Mouse (Mus musculus) lung, adult 2 months (tissue): ENCODE data around the gene Itga3. TPM values are rescaled to one million over a fixed set of nuclear protein-coding genes. Genes with fewer than 3 reads are reported as not detected.
"Not testable (repeated sequence)": the region's sequence is repeated elsewhere in the genome, so short reads cannot be mapped to it uniquely, and the experiment has no call there.

Experiments
- DNase-seq: peaks from one replicate; pipeline ENCODE4 v3.0.0; 2022
- H3K4me1 ChIP-seq: fragments of 200-500 bp; 2 replicates; pipeline ENCODE4 v1.6.1; 2011; ENCODE audit warnings: low read length; ENCODE audit not compliant: control insufficient read depth, insufficient read depth
- H3K4me3 ChIP-seq: fragments of 200-500 bp; replicated peaks from 2 replicates; pipeline ENCODE3; 2011; ENCODE audit warnings: low read depth, mild to moderate bottlenecking, control low read depth, low read length; ENCODE audit errors: extremely low read depth
- CTCF ChIP-seq: fragments of 200-500 bp; IDR thresholded peaks from 2 replicates; pipeline ENCODE4 v1.5.1; 2011; ENCODE audit warnings: mild to moderate bottlenecking, low read length, control low read depth; ENCODE audit not compliant: insufficient read depth
- POLR2A ChIP-seq: fragments of 200-500 bp; IDR thresholded peaks from 2 replicates; pipeline ENCODE4 v1.6.1; 2011; ENCODE audit warnings: low read depth, mild to moderate bottlenecking, control low read depth, low read length, borderline replicate concordance; ENCODE audit errors: extremely low read depth
- WGBS: fragments of 180-500 bp; shearing (Covaris S2); methylation state at CpG from one replicate; pipeline ENCODE4 v1.1.7; 2018; 5-methylcytosine and 5-hydroxymethylcytosine counted together
- polyA plus RNA-seq: library from polyadenylated mRNA; depleted of rRNA; stranded (reverse); fragments of >200 nt; gene quantifications from 2 replicates; pipeline ENCODE4 v1.2.3, GENCODE M21; 2012

Gene Itga3
- polyA plus RNA-seq, 1 experiment: 181 TPM

DNA sequence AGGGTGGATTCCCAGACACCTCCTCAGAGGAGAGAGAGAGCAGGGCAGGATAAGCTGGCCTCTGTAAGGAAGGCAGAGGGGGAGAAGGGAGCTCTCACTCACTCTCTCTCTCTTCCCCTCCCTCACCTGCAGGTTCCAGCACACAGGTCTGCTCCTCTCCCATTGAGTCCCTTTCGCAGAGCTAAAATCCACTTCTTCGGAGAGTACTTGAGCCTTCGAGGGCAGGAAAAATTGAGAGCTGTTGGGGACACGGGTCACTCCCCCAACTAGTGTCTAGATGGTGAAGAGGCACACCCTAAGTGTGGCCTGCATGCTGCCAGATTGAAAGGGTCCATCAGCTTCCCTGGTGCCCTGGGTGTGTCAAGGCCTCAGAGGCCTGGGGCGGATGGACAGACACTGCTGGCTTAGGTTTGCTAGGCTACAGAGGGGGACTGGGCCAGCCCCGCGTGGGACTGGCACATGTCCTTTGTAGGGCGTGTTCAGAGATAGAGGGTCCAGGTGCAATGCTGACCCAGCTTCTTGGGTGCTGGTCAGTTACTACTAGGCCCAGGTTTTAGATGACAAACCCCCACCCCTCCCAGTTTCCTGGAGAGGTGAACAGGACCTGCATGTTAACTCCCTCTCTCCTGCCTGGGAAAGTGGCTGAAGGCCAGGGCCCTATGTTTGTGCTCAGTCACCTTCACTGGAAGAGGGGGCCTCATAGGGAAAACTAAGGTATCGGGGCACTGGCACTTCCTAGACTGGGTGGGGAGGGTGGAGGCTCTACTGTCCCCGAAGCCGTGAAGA lies 51.2 kb downstream of the Itga3 start:
- H3K4me3 ChIP-seq: no peak overlapping the region
- no peak for DNase-seq
- WGBS: 68% methylated on average over 11 of the region's 11 CpGs
- TF ChIP-seq POLR2A (no peak), CTCF (no peak)
- H3K4me1 ChIP-seq: peaks cover 8% of the 10 kb centered on the region

GRCm38 (mm10) chr11:95024439-95025184 lies 52.0 kb downstream of the Itga3 start:
- no peak for TF ChIP-seq POLR2A
- no peak for TF ChIP-seq CTCF
- peaks cover 8% of the 10 kb centered on the region for H3K4me1 ChIP-seq
- DNase-seq: no peak
- WGBS: 59% methylated on average over 29 of the region's 29 CpGs
- H3K4me3 ChIP-seq: no peak overlapping the region

DNA sequence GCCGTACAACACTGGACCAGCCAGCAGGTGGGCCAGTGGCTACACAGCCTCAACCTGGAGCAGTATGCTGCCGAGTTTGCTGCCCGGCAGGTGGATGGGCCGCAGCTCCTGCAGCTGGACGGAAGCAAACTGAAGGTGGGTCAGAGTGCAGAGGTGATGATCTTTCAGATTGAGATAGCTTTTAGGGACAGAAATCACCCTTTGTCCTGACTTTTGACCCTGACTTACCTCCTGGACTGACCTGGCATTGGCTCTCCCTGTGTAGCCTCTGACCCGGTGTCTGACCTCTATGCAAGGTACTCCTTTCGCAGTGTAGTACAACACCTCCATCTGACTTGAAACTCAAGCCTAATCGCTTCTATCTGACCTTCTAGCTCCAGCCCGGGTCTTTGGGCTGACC lies 53.1 kb downstream of the Itga3 start:
- DNase-seq: no peak
- TF ChIP-seq POLR2A (no peak), CTCF (no peak)
- 93% methylated on average over 9 of the region's 9 CpGs for WGBS
- Histone ChIP-seq H3K4me3 (no peak overlapping the region), H3K4me1 (peaks cover 8% of the 10 kb centered on the region)

DNA sequence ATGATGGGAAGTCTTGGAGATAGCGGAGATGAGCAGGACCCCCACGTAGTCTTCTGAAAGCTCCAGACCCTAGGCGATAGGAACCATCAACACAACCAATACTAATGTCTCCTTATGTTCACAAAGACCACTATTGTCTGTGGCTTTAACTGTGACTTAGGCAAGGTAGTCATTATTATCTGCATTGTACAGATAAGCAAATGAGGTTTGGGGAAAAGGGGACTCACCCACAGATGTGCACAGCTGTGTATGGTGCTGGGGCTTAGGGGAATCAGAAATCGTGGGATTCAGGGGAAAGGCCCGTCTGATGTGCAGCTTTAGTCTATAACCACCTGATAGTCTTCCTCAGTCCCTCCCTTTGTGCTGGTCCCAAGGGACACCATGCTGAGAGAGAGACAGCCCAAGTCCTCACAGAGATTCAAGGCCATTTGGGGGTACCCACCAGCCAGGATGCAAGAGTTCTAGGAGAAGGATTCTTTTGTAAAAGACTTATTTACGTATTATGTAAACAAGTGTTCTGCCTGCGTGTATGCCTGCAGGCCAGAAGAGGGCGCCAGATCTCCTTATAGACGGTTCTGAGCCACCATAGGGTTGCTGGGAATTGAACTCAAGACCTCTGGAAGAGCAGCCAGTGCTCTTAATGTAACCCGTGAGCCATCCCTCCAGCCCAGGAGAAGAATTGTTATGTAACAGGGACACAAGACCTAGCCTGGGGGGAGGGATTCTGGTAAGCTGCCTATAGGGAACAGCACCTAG lies 54.2 kb downstream of the Itga3 start:
- Histone ChIP-seq H3K4me1 (peaks cover 8% of the 10 kb centered on the region), H3K4me3 (no peak overlapping the region)
- WGBS: 79% methylated on average over 10 of the region's 10 CpGs
- no peak for DNase-seq
- TF ChIP-seq CTCF (peak; percentile 51; the same call in 1 of the 2 replicates), POLR2A (no peak)

DNA sequence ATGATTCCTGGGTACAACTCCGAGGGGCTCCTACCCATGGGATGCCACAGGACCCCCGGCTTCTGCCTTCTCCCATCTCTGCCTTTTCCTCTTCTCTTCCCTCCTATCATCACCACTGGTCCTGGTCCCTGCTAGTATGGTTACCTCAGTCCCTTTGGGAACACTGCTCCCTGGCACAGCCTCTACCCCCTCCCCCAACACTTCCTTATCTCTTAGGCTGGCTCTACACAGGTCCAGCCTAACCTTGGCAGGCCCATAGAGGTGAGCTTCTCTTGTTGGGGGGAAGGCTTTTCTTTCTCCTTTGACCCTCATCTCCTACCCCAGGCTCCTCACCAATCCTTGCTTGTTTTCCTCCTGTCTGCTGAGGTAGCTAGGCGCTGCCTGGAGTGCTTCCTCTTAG lies 61.1 kb downstream of the Itga3 start:
- no peaks in the 10 kb centered on the region for H3K4me1 ChIP-seq
- no peak for TF ChIP-seq POLR2A
- TF ChIP-seq CTCF: no peak
- WGBS: 71% methylated on average over 3 of the region's 3 CpGs
- H3K4me3 ChIP-seq: no peak overlapping the region
- DNase-seq: no peak

- Histone ChIP-seq H3K4me1 (peaks cover 4% of the 10 kb centered on the region), H3K4me3 (no peak overlapping the region)
- TF ChIP-seq CTCF: no peak
- TF ChIP-seq POLR2A: no peak
- no peak for DNase-seq
- WGBS: 54% methylated on average over 3 of the region's 3 CpGs
These were observed 64.1 kb downstream of the Itga3 start for GRCm38 (mm10) chr11:95012487-95012886.

DNA sequence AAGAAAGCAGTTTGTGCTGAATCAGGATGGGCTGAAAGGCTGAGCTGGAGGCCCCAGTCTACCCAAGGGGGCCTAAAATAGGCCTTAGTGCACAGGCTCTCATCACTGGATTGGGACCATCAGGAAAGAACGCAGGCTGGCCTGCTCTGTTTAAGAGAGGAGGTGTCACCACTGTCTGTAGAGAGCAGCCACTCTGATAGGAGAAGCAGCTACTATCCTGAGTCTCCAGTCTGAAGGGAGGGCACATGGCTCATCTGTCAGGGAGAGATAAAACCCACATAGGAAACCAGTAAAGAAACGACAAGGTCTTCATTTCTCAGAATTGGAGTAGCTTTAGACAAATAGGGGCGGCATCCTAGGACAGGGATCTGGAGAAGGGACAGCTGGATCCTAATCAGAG lies 64.5 kb downstream of the Itga3 start:
- Histone ChIP-seq H3K4me1 (peaks cover 4% of the 10 kb centered on the region), H3K4me3 (no peak overlapping the region)
- WGBS: 43% methylated on average over 3 of the region's 3 CpGs
- TF ChIP-seq CTCF (no peak), POLR2A (no peak)
- DNase-seq: no peak

DNA sequence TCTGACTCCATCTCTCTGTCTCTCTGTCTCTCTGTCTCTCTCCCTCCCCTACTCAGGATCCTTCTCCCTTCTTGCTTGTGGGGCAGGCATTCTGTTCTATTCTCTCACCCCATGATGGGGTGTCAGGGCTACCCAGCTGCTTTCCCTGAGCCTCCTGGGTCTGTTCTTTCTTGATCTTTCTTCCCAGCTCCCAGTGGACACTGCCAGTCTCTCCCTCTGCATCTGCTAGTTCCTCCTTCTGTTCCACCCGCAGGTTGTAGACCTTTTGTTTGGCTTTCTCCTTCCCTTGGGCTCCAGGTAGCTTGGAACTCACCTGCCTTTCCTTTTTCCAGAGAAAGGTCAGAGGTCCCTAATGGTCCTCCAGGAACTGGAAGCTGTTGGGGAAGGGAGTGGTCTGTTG lies 65.2 kb downstream of the Itga3 start:
- TF ChIP-seq CTCF (no peak), POLR2A (no peak)
- Histone ChIP-seq H3K4me3 (no peak overlapping the region), H3K4me1 (peaks cover 9% of the 10 kb centered on the region)
- DNase-seq: no peak
- 50% methylated on average over 1 of the region's 1 CpGs for WGBS

DNA sequence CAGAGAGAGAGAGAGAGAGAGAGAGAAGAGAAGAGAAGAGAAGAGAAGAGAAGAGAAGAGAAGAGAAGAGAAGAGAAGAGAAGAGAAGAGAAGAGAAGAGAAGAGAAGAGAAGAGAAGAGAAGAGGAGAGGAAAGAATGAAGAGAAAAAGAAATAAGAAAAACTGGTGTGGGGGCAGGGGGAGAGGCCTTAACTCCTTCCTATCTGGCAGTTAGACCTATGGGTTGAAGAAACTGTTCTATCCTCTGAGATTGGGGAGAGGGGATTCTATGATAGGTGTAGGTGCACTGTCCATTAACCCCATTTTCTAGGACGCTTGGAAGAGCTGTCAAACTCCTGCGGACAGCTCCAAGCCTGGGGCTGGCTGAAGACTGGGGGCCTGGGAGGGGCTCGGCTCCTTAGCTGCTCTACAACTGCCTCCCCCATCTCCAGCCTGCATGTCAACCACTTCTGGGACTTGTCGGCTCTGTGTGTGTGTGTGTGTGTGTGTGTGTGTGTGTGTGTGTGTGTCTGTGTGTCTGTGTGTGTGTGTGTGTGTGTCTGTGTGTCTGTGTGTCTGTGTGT lies 65.7 kb downstream of the Itga3 start:
- not testable (repeated sequence) for DNase-seq, H3K4me1 ChIP-seq, H3K4me3 ChIP-seq
- WGBS: 51% methylated on average over 4 of the region's 4 CpGs

- Histone ChIP-seq H3K4me3 (peak overlapping the region; percentile 59), H3K4me1 (peaks cover 9% of the 10 kb centered on the region)
- no peak for DNase-seq
- 3% methylated on average over 33 of the region's 40 CpGs for WGBS
- TF ChIP-seq POLR2A: no peak
- no peak for TF ChIP-seq CTCF
These were observed 66.4 kb downstream of the Itga3 start for GRCm38 (mm10) chr11:95010141-95010739.
